Mouse (Mus musculus) G1E (cell line): Measurements from ENCODE around the gene Gatad2b.

Source experiments
- CTCF ChIP-seq: IDR thresholded peaks from 2 replicates; pipeline ENCODE4 v1.5.1; 2012; ENCODE audit warnings: low read depth, low read length, inconsistent platforms, mixed read lengths
- GATA1 ChIP-seq: IDR thresholded peaks from 2 replicates; pipeline ENCODE4 v1.6.1; 2012; ENCODE audit warnings: borderline replicate concordance, low read length, inconsistent platforms, mixed read lengths
- GATA2 ChIP-seq: IDR thresholded peaks from 2 replicates; pipeline ENCODE4 v1.6.1; 2012; ENCODE audit warnings: low read depth, low read length, inconsistent platforms, borderline replicate concordance
- POLR2AphosphoS5 ChIP-seq: IDR thresholded peaks from 2 replicates; pipeline ENCODE4 v1.6.1; 2012; ENCODE audit warnings: low read depth, low read length, inconsistent platforms; ENCODE audit not compliant: insufficient replicate concordance
- TAL1 ChIP-seq: conservative IDR thresholded peaks from 2 replicates; pipeline ENCODE4 v1.6.1; 2012; ENCODE audit warnings: low read depth, low read length, inconsistent platforms, mixed read lengths

- TF ChIP-seq CTCF (no peak), GATA1 (no peak), GATA2 (no peak), TAL1 (no peak), POLR2AphosphoS5 (no peak)
These were observed 47.6 kb upstream of the Gatad2b start for GRCm38 (mm10) chr3:90245406-90245805.
